In the genomic region with DNA sequence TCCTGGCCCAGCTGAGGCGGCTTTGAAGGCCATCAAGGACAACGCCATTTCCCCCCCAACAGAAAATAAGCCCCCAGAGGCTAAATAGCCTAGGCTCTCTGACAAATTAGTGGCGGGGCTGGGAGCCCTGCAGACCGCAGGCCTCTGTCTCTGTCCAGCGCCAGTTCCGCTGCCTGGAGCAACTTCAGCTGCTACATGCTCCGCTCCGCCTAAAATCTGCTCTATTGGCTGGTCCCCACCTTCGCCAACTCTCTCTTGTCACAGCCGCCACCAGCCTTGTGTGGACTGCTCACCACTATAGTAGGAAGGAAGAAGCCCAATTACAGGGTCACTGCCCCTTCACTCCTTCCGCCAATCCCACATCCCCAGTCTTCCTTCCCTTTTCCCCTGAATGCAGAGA, we compare ENCODE assay signal across 8 mouse cellular contexts. TPM values are rescaled to one million over a fixed set of nuclear protein-coding genes. Genes with fewer than 3 reads are reported as not detected.
A peak's percentile ranks its signal among the peaks of the same experiment; 100 is the strongest.
DNase-seq lines count a peak whose midpoint lies in the region; ATAC-seq lines count a peak whose summit lies in the region.

No protein-coding gene starts in this region.

- no peaks in the 10 kb centered on the region for H3K27me3 ChIP-seq in heart, embryonic 14.5 days (ENCODE audit: control insufficient read depth, insufficient read depth, low read length)
- no peaks in the 10 kb centered on the region for H3K27me3 ChIP-seq in hindbrain, embryonic 16.5 days (replicated peaks; ENCODE audit: control insufficient read depth, insufficient read depth, low read length)
- H3K27me3 ChIP-seq in midbrain, embryonic 12.5 days: peaks cover 5% of the 10 kb centered on the region; the same call in 1 of the 2 replicates

- peaks cover 11% of the 10 kb centered on the region; the same call in 1 of the 2 replicates for H3K36me3 ChIP-seq in heart, embryonic 14.5 days (ENCODE audit: control insufficient read depth, insufficient read depth, low read length)
- H3K36me3 ChIP-seq in hindbrain, embryonic 16.5 days (ENCODE audit: control insufficient read depth, insufficient read depth, low read length): no peaks in the 10 kb centered on the region
- H3K36me3 ChIP-seq in midbrain, embryonic 12.5 days: peaks cover 16% of the 10 kb centered on the region

- peak overlapping the region; percentile 13; the same call in 1 of the 2 replicates for H3K9ac ChIP-seq in heart, embryonic 14.5 days (ENCODE audit: low read length)
- peak overlapping the region; percentile 51 for H3K9ac ChIP-seq in hindbrain, embryonic 16.5 days (ENCODE audit: low read depth, low read length)
- peak overlapping the region; percentile 97 for H3K9ac ChIP-seq in midbrain, embryonic 12.5 days (replicated peaks)

- peak overlapping the region; percentile 12 to 87; a peak in 2 of 4 replicates for H3K4me3 ChIP-seq in heart, embryonic 14.5 days (ENCODE audit: control insufficient read depth in 1 of 2, insufficient read depth in 1 of 2, low read depth in 1 of 2, low read length in 2 of 2)
- H3K4me3 ChIP-seq in brown adipose tissue, adult 24 weeks (ENCODE audit: insufficient read depth, low read depth, low read length): peak overlapping the region; percentile 3
- peak overlapping the region; percentile 79 for H3K4me3 ChIP-seq in hindbrain, embryonic 16.5 days (ENCODE audit: low read length)
- H3K4me3 ChIP-seq in midbrain, embryonic 12.5 days: peak overlapping the region; percentile 89

- peaks cover 63% of the 10 kb centered on the region in 2 experiments for H3K4me1 ChIP-seq in heart, embryonic 14.5 days (ENCODE audit: control insufficient read depth in 2 of 2, insufficient read depth in 2 of 2, low read length in 2 of 2)
- peaks cover 29% of the 10 kb centered on the region for H3K4me1 ChIP-seq in brown adipose tissue, adult 24 weeks (ENCODE audit: control insufficient read depth, insufficient read depth, insufficient read length, low read length)
- peaks cover 58% of the 10 kb centered on the region for H3K4me1 ChIP-seq in hindbrain, embryonic 16.5 days (ENCODE audit: control insufficient read depth, insufficient read depth, low read depth, low read length)
- peaks cover 78% of the 10 kb centered on the region for H3K4me1 ChIP-seq in midbrain, embryonic 12.5 days

- no peak overlapping the region for H3K27ac ChIP-seq in heart, embryonic 14.5 days (replicated peaks in 1 of 2; ENCODE audit: control insufficient read depth in 1 of 2, insufficient read depth in 1 of 2, low read depth in 2 of 2, low read length in 2 of 2)
- H3K27ac ChIP-seq in brown adipose tissue, adult 24 weeks (replicated peaks; ENCODE audit: low read depth, low read length): no peak overlapping the region
- no peak overlapping the region for H3K27ac ChIP-seq in hindbrain, embryonic 16.5 days (ENCODE audit: low read depth, low read length)
- H3K27ac ChIP-seq in midbrain, embryonic 12.5 days (replicated peaks): 0 out of 2 replicates have a peak overlapping the region, but pooled peaks have one; percentile 15

- WGBS in heart, embryonic 14.5 days: 59% methylated on average over 11 of the region's 11 CpGs
- WGBS in hindbrain, embryonic 16.5 days: 23% methylated on average over 11 of the region's 11 CpGs
- 46% methylated on average over 11 of the region's 11 CpGs for WGBS in midbrain, embryonic 12.5 days

- H3K9me3 ChIP-seq in heart, embryonic 14.5 days (ENCODE audit: control insufficient read depth, low read length): no peaks in the 10 kb centered on the region
- H3K9me3 ChIP-seq in hindbrain, embryonic 16.5 days (ENCODE audit: control insufficient read depth, low read length): no peaks in the 10 kb centered on the region
- no peaks in the 10 kb centered on the region for H3K9me3 ChIP-seq in midbrain, embryonic 12.5 days

- peak overlapping the region; percentile 75 for H3K4me2 ChIP-seq in heart, embryonic 14.5 days (ENCODE audit: low read length)
- H3K4me2 ChIP-seq in hindbrain, embryonic 16.5 days (ENCODE audit: low read length): peak overlapping the region; percentile 94
- peak overlapping the region; percentile 91 for H3K4me2 ChIP-seq in midbrain, embryonic 12.5 days (replicated peaks)

- DNase-seq in heart, postnatal 4 days: no peak
- DNase-seq in spleen, adult 18-20 months: no peak
- DNase-seq in adipocyte (ENCODE audit: low spot score): no peak
- DNase-seq in left cerebral cortex, adult 18-20 months (ENCODE audit: low spot score in 2 of 2): no peak

- ATAC-seq in heart, embryonic 14.5 days (ENCODE audit: insufficient number of reproducible peaks, insufficient read depth, low FRiP score, low read depth): no peak
- peak; percentile 13; the same call in 1 of the 2 replicates for ATAC-seq in hindbrain, embryonic 16.5 days
- no peak for ATAC-seq in midbrain, embryonic 12.5 days (ENCODE audit: low FRiP score, low read depth)

RNA-seq across cellular contexts. Expression of a gene that starts 5.2 kb away (rescaled TPM):
- polyA plus RNA-seq in heart, embryonic 14.5 days (2014; fragmentation: Nextera tagmentation; extraction: Ambion mirVana): 22.8 and 28.9 TPM in 2 replicates
- total RNA-seq in heart, postnatal 4 days (2021): 10 to 100 TPM; 51.7 to 56.7 TPM
- polyA plus RNA-seq in brown adipose tissue, adult 24 weeks (2012; ENCODE audit: insufficient read depth, insufficient read length, missing spikeins): 5.0 and 7.0 TPM in 2 replicates
- polyA plus RNA-seq in hindbrain, embryonic 16.5 days (2015; fragmentation: Nextera tagmentation; extraction: Ambion mirVana): 51.4 and 62.2 TPM in 2 replicates
- polyA plus RNA-seq in midbrain, embryonic 12.5 days (2016; fragmentation: Nextera tagmentation; extraction: Ambion mirVana): 65.0 and 70.2 TPM in 2 replicates
- 10 to 100 TPM; 60.8 to 75.9 TPM for total RNA-seq in left cerebral cortex, adult 18-20 months (2021)

RNA-seq across cellular contexts. Expression of a gene that starts 53.1 kb away (rescaled TPM):
- 51.2 and 59.1 TPM in 2 replicates for polyA plus RNA-seq in heart, embryonic 14.5 days (2014; fragmentation: Nextera tagmentation; extraction: Ambion mirVana)
- total RNA-seq in heart, postnatal 4 days (2021): 10 to 100 TPM; 24.4 to 25.6 TPM
- 33.1 and 34.8 TPM in 2 replicates for polyA plus RNA-seq in brown adipose tissue, adult 24 weeks (2012; ENCODE audit: insufficient read depth, insufficient read length, missing spikeins)
- polyA plus RNA-seq in hindbrain, embryonic 16.5 days (2015; fragmentation: Nextera tagmentation; extraction: Ambion mirVana): 68.0 and 69.6 TPM in 2 replicates
- polyA plus RNA-seq in midbrain, embryonic 12.5 days (2016; fragmentation: Nextera tagmentation; extraction: Ambion mirVana): 57.3 and 62.6 TPM in 2 replicates
- total RNA-seq in left cerebral cortex, adult 18-20 months (2021): 10 to 100 TPM; 24.5 to 25.7 TPM

Comparison
In these comparisons a context has a peak if more than half of its experiments do, and no peak if none do; other contexts are left out.
1. H3K4me3 ChIP-seq: peak in every context shown above with its lines; median percentile 89 in midbrain, embryonic 12.5 days; 79 in hindbrain, embryonic 16.5 days; 50 in heart, embryonic 14.5 days; 3 in brown adipose tissue, adult 24 weeks.
2. H3K9ac ChIP-seq: peak in every context shown above with its lines; median percentile 97 in midbrain, embryonic 12.5 days; 51 in hindbrain, embryonic 16.5 days; 13 in heart, embryonic 14.5 days.